Mouse (Mus musculus) ES-Bruce4 (cell line): ENCODE measurements around the gene Kif14. TPM values are rescaled to one million over a fixed set of nuclear protein-coding genes. Genes with fewer than 3 reads are reported as not detected.
"Not testable (repeated sequence)": the region's sequence is repeated elsewhere in the genome, so short reads cannot be mapped to it uniquely, and the experiment has no call there.

Source experiments
- H3K27ac ChIP-seq: 2 replicates; pipeline ENCODE4 v1.5.1; 2012; ENCODE audit warnings: low read length, inconsistent platforms; ENCODE audit not compliant: insufficient read depth
- H3K27me3 ChIP-seq: 2 replicates; pipeline ENCODE4 v1.6.1; 2012; ENCODE audit warnings: mild to moderate bottlenecking, low read length, inconsistent platforms; ENCODE audit not compliant: control insufficient read depth, poor library complexity, insufficient read depth, severe bottlenecking
- H3K36me3 ChIP-seq: 2 replicates; pipeline ENCODE4 v1.6.1; 2012; ENCODE audit warnings: inconsistent platforms, mild to moderate bottlenecking, low read length, moderate library complexity; ENCODE audit not compliant: control insufficient read depth, poor library complexity, insufficient read depth, severe bottlenecking
- H3K4me1 ChIP-seq: one replicate; pipeline ENCODE4 v1.8.1; 2011; ENCODE audit warnings: low read length; ENCODE audit not compliant: control insufficient read depth, insufficient read depth
- H3K4me3 ChIP-seq: 2 replicates; pipeline ENCODE4 v1.5.1; 2011; ENCODE audit warnings: low read depth, mild to moderate bottlenecking, low read length
- H3K9ac ChIP-seq: 2 replicates; pipeline ENCODE4 v1.6.1; 2012; ENCODE audit warnings: low read depth, mild to moderate bottlenecking, inconsistent platforms; ENCODE audit not compliant: poor library complexity, severe bottlenecking
- H3K9me3 ChIP-seq: replicated peaks from 2 replicates; pipeline ENCODE4 v1.6.1; 2012; ENCODE audit warnings: mild to moderate bottlenecking, low read length, inconsistent platforms; ENCODE audit not compliant: control insufficient read depth, poor library complexity, insufficient read depth, severe bottlenecking
- CTCF ChIP-seq: IDR thresholded peaks from one replicate; pipeline ENCODE4 v1.8.1; 2011; ENCODE audit warnings: low read depth, low read length
- EP300 ChIP-seq: IDR thresholded peaks from 2 replicates; pipeline ENCODE4 v1.6.1; 2011; ENCODE audit warnings: low read depth, low read length; ENCODE audit not compliant: insufficient read depth
- POLR2A ChIP-seq: IDR thresholded peaks from one replicate; pipeline ENCODE4 v1.8.1; 2011; ENCODE audit warnings: low read length; ENCODE audit not compliant: insufficient read depth
- polyA plus RNA-seq: library from polyadenylated mRNA; stranded (reverse); fragments of >200 nt; gene quantifications from 2 replicates; pipeline ENCODE4 v1.2.4, GENCODE M21; 2011; ENCODE audit warnings: low read depth; ENCODE audit not compliant: missing spikeins, insufficient read depth, insufficient read length

The Kif14 gene
- polyA plus RNA-seq, 1 experiment, result 37.1 TPM

- Histone ChIP-seq H3K9ac (no peak overlapping the region), H3K4me3 (no peak overlapping the region), H3K9me3 (no peaks in the 10 kb centered on the region), H3K27me3 (no peaks in the 10 kb centered on the region), H3K36me3 (no peaks in the 10 kb centered on the region), H3K4me1 (no peaks in the 10 kb centered on the region), H3K27ac (no peak overlapping the region)
- TF ChIP-seq POLR2A (no peak), EP300 (peak; percentile 57; the same call in 1 of the 2 replicates), CTCF (peak; percentile 98)
These were observed 84.9 kb downstream of the Kif14 start for GRCm38 (mm10) chr1:136550851-136551540.

- no peaks in the 10 kb centered on the region for H3K27me3 ChIP-seq
- H3K27ac ChIP-seq, result peak overlapping the region; percentile 9
- H3K4me1 ChIP-seq, result no peaks in the 10 kb centered on the region
- H3K4me3 ChIP-seq, result no peak overlapping the region
- no peak overlapping the region for H3K9ac ChIP-seq
- no peaks in the 10 kb centered on the region for H3K36me3 ChIP-seq
- no peak for TF ChIP-seq POLR2A
- no peak for TF ChIP-seq CTCF
- no peak for TF ChIP-seq EP300
- H3K9me3 ChIP-seq, result no peaks in the 10 kb centered on the region
These were observed 88.5 kb downstream of the Kif14 start for GRCm38 (mm10) chr1:136554686-136555085.

- Histone ChIP-seq H3K36me3 (no peaks in the 10 kb centered on the region), H3K9me3 (no peaks in the 10 kb centered on the region), H3K27me3 (no peaks in the 10 kb centered on the region), H3K4me1 (no peaks in the 10 kb centered on the region), H3K4me3 (no peak overlapping the region), H3K9ac (no peak overlapping the region), H3K27ac (no peak overlapping the region)
- no peak for TF ChIP-seq CTCF
- TF ChIP-seq EP300, result no peak
- no peak for TF ChIP-seq POLR2A
These were observed 89.7 kb downstream of the Kif14 start for GRCm38 (mm10) chr1:136555892-136556291.

- H3K27ac ChIP-seq, result not testable (repeated sequence)
- peak; percentile 17 for TF ChIP-seq CTCF
These were observed 90.5 kb downstream of the Kif14 start for GRCm38 (mm10) chr1:136556643-136557042.

GRCm38 (mm10) chr1:136557436-136557835 is 91.3 kb downstream of the Kif14 start:
- no peak for TF ChIP-seq CTCF
- TF ChIP-seq POLR2A, result no peak
- TF ChIP-seq EP300, result no peak
- no peak overlapping the region for H3K27ac ChIP-seq
- no peaks in the 10 kb centered on the region for H3K9me3 ChIP-seq
- peaks cover 1% of the 10 kb centered on the region for H3K4me1 ChIP-seq
- H3K36me3 ChIP-seq, result no peaks in the 10 kb centered on the region
- H3K27me3 ChIP-seq, result no peaks in the 10 kb centered on the region
- H3K4me3 ChIP-seq, result no peak overlapping the region
- H3K9ac ChIP-seq, result no peak overlapping the region

More at GRCm38 (mm10) chr1:136556643-136557042, 90.5 kb downstream of the Kif14 start:
- H3K27me3 ChIP-seq, H3K9ac ChIP-seq, H3K4me3 ChIP-seq, H3K4me1 ChIP-seq, H3K36me3 ChIP-seq, H3K9me3 ChIP-seq: not testable (repeated sequence)

GRCm38 (mm10) chr1:136558762-136559161 is 92.6 kb downstream of the Kif14 start:
- Histone ChIP-seq H3K27me3 (no peaks in the 10 kb centered on the region), H3K4me1 (peaks cover 1% of the 10 kb centered on the region), H3K27ac (no peak overlapping the region), H3K9ac (no peak overlapping the region), H3K9me3 (no peaks in the 10 kb centered on the region), H3K36me3 (no peaks in the 10 kb centered on the region), H3K4me3 (no peak overlapping the region)
- TF ChIP-seq POLR2A (no peak), EP300 (no peak), CTCF (no peak)
